Mouse (Mus musculus) hindbrain, embryonic 10.5 days (tissue): Measurements from ENCODE around the gene N4bp2l1. TPM values are rescaled to one million over a fixed set of nuclear protein-coding genes. Genes with fewer than 3 reads are reported as not detected.
"Not testable (repeated sequence)": the region's sequence is repeated elsewhere in the genome, so short reads cannot be mapped to it uniquely, and the experiment has no call there.

Experiments used
- DNase-seq: peaks from one replicate; pipeline ENCODE4 v3.0.0-alpha.2; 2017; ENCODE audit warnings: low spot score
- H3K27ac ChIP-seq: fragments of 300-500 bp; sonication (generic); 2 replicates; pipeline ENCODE4 v1.5.1; 2016; ENCODE audit warnings: mild to moderate bottlenecking, moderate library complexity
- H3K27me3 ChIP-seq: fragments of 300-500 bp; sonication (generic); 2 replicates; pipeline ENCODE4 v1.6.1; 2016; ENCODE audit warnings: mild to moderate bottlenecking; ENCODE audit not compliant: poor library complexity, insufficient read depth, severe bottlenecking
- H3K36me3 ChIP-seq: fragments of 300-500 bp; sonication (generic); 2 replicates; pipeline ENCODE4 v1.6.1; 2016; ENCODE audit warnings: mild to moderate bottlenecking, moderate library complexity
- H3K4me1 ChIP-seq: fragments of 300-500 bp; sonication (generic); replicated peaks from 2 replicates; pipeline ENCODE4 v1.6.1; 2016; ENCODE audit warnings: mild to moderate bottlenecking
- H3K4me3 ChIP-seq: fragments of 300-500 bp; sonication (generic); 2 replicates; pipeline ENCODE4 v1.5.1; 2016; ENCODE audit warnings: mild to moderate bottlenecking, moderate library complexity
- H3K9me3 ChIP-seq: fragments of 300-500 bp; sonication (generic); 2 replicates; pipeline ENCODE4 v1.6.1; 2016; ENCODE audit warnings: mild to moderate bottlenecking, moderate library complexity
- WGBS: fragments of 180-500 bp; shearing (Covaris S2); methylation state at CpG from one replicate; pipeline ENCODE4 v1.1.7; 2016; 5-methylcytosine and 5-hydroxymethylcytosine counted together
- polyA plus RNA-seq: library from polyadenylated mRNA; unstranded; fragments of >200 nt; fragmentation: Nextera tagmentation; extraction: Ambion mirVana; gene quantifications from 2 replicates; pipeline ENCODE4 v1.2.1, GENCODE M21; 2016

Gene N4bp2l1
- polyA plus RNA-seq = 2.6 and 3.2 TPM in 2 replicates

- no peaks in the 10 kb centered on the region for H3K9me3 ChIP-seq
- no peak for DNase-seq
- no peak within 1 kb of the TSS for H3K27ac ChIP-seq
- WGBS = 83% methylated on average over 7 of the region's 7 CpGs
- H3K36me3 ChIP-seq = no peaks in the 10 kb centered on the region
- peaks cover 50% of the 10 kb centered on the region for H3K27me3 ChIP-seq
- H3K4me1 ChIP-seq = peaks cover 40% of the 10 kb centered on the region
- H3K4me3 ChIP-seq = no peak within 1 kb of the TSS
Observed at GRCm38 (mm10) chr5:150597088-150597487, at the start of gene N4bp2l1. Gene N4bp2l1 (minus strand): TSS chr5:150597188.

GRCm38 (mm10) chr5:150644926-150645325 is 47.9 kb upstream of the N4bp2l1 start:
- Histone ChIP-seq H3K27me3 (no peaks in the 10 kb centered on the region), H3K9me3 (no peaks in the 10 kb centered on the region), H3K4me3 (no peak overlapping the region), H3K36me3 (peaks cover 95% of the 10 kb centered on the region), H3K4me1 (no peaks in the 10 kb centered on the region), H3K27ac (no peak overlapping the region)
- DNase-seq = no peak
- 95% methylated on average over 4 of the region's 4 CpGs for WGBS

- not testable (repeated sequence) for H3K4me1 ChIP-seq, H3K4me3 ChIP-seq, H3K9me3 ChIP-seq, H3K27me3 ChIP-seq, H3K27ac ChIP-seq, DNase-seq
- peaks cover 88% of the 10 kb centered on the region for H3K36me3 ChIP-seq
- WGBS = 93% methylated on average over 4 of the region's 4 CpGs
Observed at GRCm38 (mm10) chr5:150643390-150643789, 46.4 kb upstream of the N4bp2l1 start.

GRCm38 (mm10) chr5:150641440-150641839 is 44.5 kb upstream of the N4bp2l1 start:
- Histone ChIP-seq H3K27ac (no peak overlapping the region), H3K36me3 (peaks cover 84% of the 10 kb centered on the region), H3K9me3 (no peaks in the 10 kb centered on the region), H3K4me3 (no peak overlapping the region), H3K27me3 (no peaks in the 10 kb centered on the region), H3K4me1 (no peaks in the 10 kb centered on the region)
- DNase-seq = no peak
- WGBS = 91% methylated on average over 3 of the region's 3 CpGs

- Histone ChIP-seq H3K4me1 (no peaks in the 10 kb centered on the region), H3K27ac (no peak overlapping the region), H3K27me3 (no peaks in the 10 kb centered on the region), H3K36me3 (peaks cover 34% of the 10 kb centered on the region), H3K4me3 (no peak overlapping the region), H3K9me3 (no peaks in the 10 kb centered on the region)
- no peak for DNase-seq
- WGBS = 93% methylated on average over 2 of the region's 2 CpGs
Observed at GRCm38 (mm10) chr5:150629692-150630091, 32.7 kb upstream of the N4bp2l1 start.

- no peaks in the 10 kb centered on the region for H3K4me1 ChIP-seq
- WGBS = 98% methylated on average over 1 of the region's 1 CpGs
- no peak overlapping the region for H3K4me3 ChIP-seq
- no peaks in the 10 kb centered on the region for H3K27me3 ChIP-seq
- H3K27ac ChIP-seq = no peak overlapping the region
- no peak for DNase-seq
- no peaks in the 10 kb centered on the region for H3K9me3 ChIP-seq
- peaks cover 30% of the 10 kb centered on the region for H3K36me3 ChIP-seq
Observed at GRCm38 (mm10) chr5:150629272-150629671, 32.3 kb upstream of the N4bp2l1 start.

GRCm38 (mm10) chr5:150625528-150625927 is 28.5 kb upstream of the N4bp2l1 start:
- DNase-seq = no peak
- 94% methylated on average over 7 of the region's 7 CpGs for WGBS

GRCm38 (mm10) chr5:150622792-150623191 is 25.8 kb upstream of the N4bp2l1 start:
- Histone ChIP-seq H3K9me3 (no peaks in the 10 kb centered on the region), H3K36me3 (0 out of 2 replicates have a peak, but pooled peaks cover 3% of the 10 kb centered on the region), H3K4me3 (no peak overlapping the region), H3K27me3 (no peaks in the 10 kb centered on the region), H3K27ac (no peak overlapping the region), H3K4me1 (no peaks in the 10 kb centered on the region)
- 67% methylated on average over 1 of the region's 1 CpGs for whole genome bisulfite sequencing
- no peak for DNase-seq

More at GRCm38 (mm10) chr5:150625528-150625927, 28.5 kb upstream of the N4bp2l1 start:
- Histone ChIP-seq H3K27me3 (no peaks in the 10 kb centered on the region), H3K4me3 (no peak overlapping the region), H3K9me3 (no peaks in the 10 kb centered on the region), H3K36me3 (0 out of 2 replicates have a peak, but pooled peaks cover 9% of the 10 kb centered on the region), H3K4me1 (no peaks in the 10 kb centered on the region), H3K27ac (no peak overlapping the region)

- Histone ChIP-seq H3K27me3 (no peaks in the 10 kb centered on the region), H3K4me3 (no peak overlapping the region), H3K27ac (no peak overlapping the region), H3K4me1 (no peaks in the 10 kb centered on the region), H3K36me3 (0 out of 2 replicates have a peak, but pooled peaks cover 3% of the 10 kb centered on the region), H3K9me3 (no peaks in the 10 kb centered on the region)
- no peak for DNase-seq
- WGBS = 92% methylated on average over 3 of the region's 3 CpGs
Observed at GRCm38 (mm10) chr5:150621592-150621991, 24.6 kb upstream of the N4bp2l1 start.

GRCm38 (mm10) chr5:150620588-150621135 is 23.7 kb upstream of the N4bp2l1 start:
- no peaks in the 10 kb centered on the region for H3K9me3 ChIP-seq
- H3K27ac ChIP-seq = no peak overlapping the region
- 0 out of 2 replicates have a peak, but pooled peaks cover 3% of the 10 kb centered on the region for H3K36me3 ChIP-seq
- WGBS = 89% methylated on average over 7 of the region's 7 CpGs
- no peaks in the 10 kb centered on the region for H3K4me1 ChIP-seq
- no peaks in the 10 kb centered on the region for H3K27me3 ChIP-seq
- DNase-seq = no peak
- H3K4me3 ChIP-seq = no peak overlapping the region

- Histone ChIP-seq H3K27ac (no peak overlapping the region), H3K4me1 (no peaks in the 10 kb centered on the region), H3K4me3 (no peak overlapping the region), H3K36me3 (no peaks in the 10 kb centered on the region), H3K9me3 (no peaks in the 10 kb centered on the region), H3K27me3 (no peaks in the 10 kb centered on the region)
- DNase-seq = no peak
- WGBS = 90% methylated on average over 10 of the region's 10 CpGs
Observed at GRCm38 (mm10) chr5:150618599-150619355, 21.8 kb upstream of the N4bp2l1 start.

GRCm38 (mm10) chr5:150616731-150617130 is 19.7 kb upstream of the N4bp2l1 start:
- H3K27me3 ChIP-seq = no peaks in the 10 kb centered on the region
- H3K4me3 ChIP-seq = no peak overlapping the region
- H3K36me3 ChIP-seq = no peaks in the 10 kb centered on the region
- DNase-seq = no peak
- H3K9me3 ChIP-seq = no peaks in the 10 kb centered on the region
- H3K4me1 ChIP-seq = no peaks in the 10 kb centered on the region
- WGBS = 79% methylated on average over 3 of the region's 3 CpGs
- no peak overlapping the region for H3K27ac ChIP-seq

- Histone ChIP-seq H3K27me3 (no peaks in the 10 kb centered on the region), H3K27ac (no peak overlapping the region), H3K9me3 (no peaks in the 10 kb centered on the region), H3K4me1 (no peaks in the 10 kb centered on the region), H3K36me3 (no peaks in the 10 kb centered on the region), H3K4me3 (no peak overlapping the region)
- no peak for DNase-seq
- 93% methylated on average over 2 of the region's 2 CpGs for WGBS
Observed at GRCm38 (mm10) chr5:150616216-150616615, 19.2 kb upstream of the N4bp2l1 start.
